Mouse (Mus musculus): Measurements from ENCODE around the gene Ppp6r2.

The Ppp6r2 gene

GRCm38 (mm10) chr15:89182842-89183241 lies 28.5 kb upstream of the Ppp6r2 start:
- DNase-seq: no peak

GRCm38 (mm10) chr15:89184141-89184936 lies 27.0 kb upstream of the Ppp6r2 start:
- DNase-seq: no peak

GRCm38 (mm10) chr15:89184937-89185227 lies 26.5 kb upstream of the Ppp6r2 start:
- DNase-seq: no peak

- no peak for DNase-seq
Measured at GRCm38 (mm10) chr15:89195261-89195681, 16.1 kb upstream of the Ppp6r2 start.

- peak; percentile 85 for DNase-seq
Measured at GRCm38 (mm10) chr15:89195690-89196312, 15.6 kb upstream of the Ppp6r2 start.

GRCm38 (mm10) chr15:89196313-89196706 lies 15.0 kb upstream of the Ppp6r2 start, which contains the start of gene Dennd6b:
Gene Dennd6b, minus strand, starts transcription at chr15:89196496.
- DNase-seq: peak; percentile 97

- DNase-seq: no peak
Measured at GRCm38 (mm10) chr15:89197056-89197455, 14.3 kb upstream of the Ppp6r2 start.

- DNase-seq: no peak
Measured at GRCm38 (mm10) chr15:89207457-89207856, 3.9 kb upstream of the Ppp6r2 start.

GRCm38 (mm10) chr15:89209886-89210761 lies 1.2 kb upstream of the Ppp6r2 start:
- DNase-seq: peak; percentile 86

GRCm38 (mm10) chr15:89211716-89212461 lies 536 bp downstream of the Ppp6r2 start:
- DNase-seq: peak; percentile 45

- no peak for DNase-seq
Measured at GRCm38 (mm10) chr15:89212495-89212894, 1.1 kb downstream of the Ppp6r2 start.

GRCm38 (mm10) chr15:89213517-89213916 lies 2.2 kb downstream of the Ppp6r2 start:
- no peak for DNase-seq

GRCm38 (mm10) chr15:89214953-89215352 lies 3.6 kb downstream of the Ppp6r2 start:
- no peak for DNase-seq

GRCm38 (mm10) chr15:89215611-89216233 lies 4.4 kb downstream of the Ppp6r2 start:
- peak; percentile 43 for DNase-seq

- peak; percentile 73 for DNase-seq
Measured at GRCm38 (mm10) chr15:89233586-89233985, 22.2 kb downstream of the Ppp6r2 start.

GRCm38 (mm10) chr15:89234052-89234451 lies 22.7 kb downstream of the Ppp6r2 start:
- no peak for DNase-seq

GRCm38 (mm10) chr15:89239751-89240392 lies 28.5 kb downstream of the Ppp6r2 start:
- no peak for DNase-seq

GRCm38 (mm10) chr15:89241025-89241424 lies 29.7 kb downstream of the Ppp6r2 start:
- no peak for DNase-seq

GRCm38 (mm10) chr15:89249063-89249462 lies 37.7 kb downstream of the Ppp6r2 start:
- no peak for DNase-seq

GRCm38 (mm10) chr15:89255330-89255729 lies 44.0 kb downstream of the Ppp6r2 start:
- DNase-seq: no peak

- DNase-seq: peak; percentile 68
Measured at GRCm38 (mm10) chr15:89258997-89259396, 47.6 kb downstream of the Ppp6r2 start.

- DNase-seq: no peak
Measured at GRCm38 (mm10) chr15:89264485-89264884, 53.1 kb downstream of the Ppp6r2 start.
